Mouse (Mus musculus): ENCODE measurements around the gene Rgs14.

Gene Rgs14

GRCm38 (mm10) chr13:55404853-55405782 is 35.6 kb downstream of the Rgs14 start:
- DNase-seq (ENCODE audit: low spot score in 2 of 2) = peak; percentile 57 to 73

- DNase-seq (ENCODE audit: low spot score in 2 of 2) = no peak
Observed at GRCm38 (mm10) chr13:55405783-55406390, 36.4 kb downstream of the Rgs14 start.

- no peak for DNase-seq (ENCODE audit: low spot score in 2 of 2)
Observed at GRCm38 (mm10) chr13:55407341-55407740, 37.8 kb downstream of the Rgs14 start.

GRCm38 (mm10) chr13:55408546-55409120 is 39.1 kb downstream of the Rgs14 start:
- no peak for DNase-seq (ENCODE audit: low spot score in 2 of 2)

GRCm38 (mm10) chr13:55411826-55412225 is 42.3 kb downstream of the Rgs14 start:
- no peak for DNase-seq (ENCODE audit: low spot score in 2 of 2)

- DNase-seq (ENCODE audit: low spot score in 2 of 2) = no peak
Observed at GRCm38 (mm10) chr13:55412643-55413307, 43.2 kb downstream of the Rgs14 start.

GRCm38 (mm10) chr13:55413333-55413732 is 43.8 kb downstream of the Rgs14 start:
- DNase-seq (ENCODE audit: low spot score in 2 of 2) = no peak

GRCm38 (mm10) chr13:55414743-55415380 is 45.3 kb downstream of the Rgs14 start, which contains the start of gene Pfn3:
Gene Pfn3, minus strand, starts transcription at chr13:55415232.
- DNase-seq (ENCODE audit: low spot score in 2 of 2) = peak; percentile 55 to 67

GRCm38 (mm10) chr13:55418004-55418403 is 48.5 kb downstream of the Rgs14 start:
- DNase-seq (ENCODE audit: low spot score in 2 of 2) = peak; percentile 80 to 85

- DNase-seq (ENCODE audit: low spot score in 2 of 2) = no peak
Observed at GRCm38 (mm10) chr13:55419142-55419541, 49.6 kb downstream of the Rgs14 start.

GRCm38 (mm10) chr13:55420018-55420932 is 50.7 kb downstream of the Rgs14 start:
- DNase-seq (ENCODE audit: low spot score in 2 of 2) = no peak

- peak; percentile 48 to 54 for DNase-seq (ENCODE audit: low spot score in 2 of 2)
Observed at GRCm38 (mm10) chr13:55420933-55421800, 51.6 kb downstream of the Rgs14 start.

- DNase-seq (ENCODE audit: low spot score in 2 of 2) = no peak
Observed at GRCm38 (mm10) chr13:55426613-55427012, 57.1 kb downstream of the Rgs14 start, which contains the start of gene F12. Gene F12, minus strand, starts transcription at chr13:55426793.

- DNase-seq (ENCODE audit: low spot score in 2 of 2) = no peak
Observed at GRCm38 (mm10) chr13:55429226-55429888, 59.8 kb downstream of the Rgs14 start.

GRCm38 (mm10) chr13:55430566-55430965 is 61.0 kb downstream of the Rgs14 start:
- no peak for DNase-seq (ENCODE audit: low spot score in 2 of 2)

GRCm38 (mm10) chr13:55431889-55432685 is 62.6 kb downstream of the Rgs14 start:
- no peak for DNase-seq (ENCODE audit: low spot score in 2 of 2)
